Mouse (Mus musculus) bone marrow, adult 2 months (tissue): ENCODE data around the gene Swap70.

Source experiments
- CTCF ChIP-seq: fragments of 200-500 bp; IDR thresholded peaks from 2 replicates; pipeline ENCODE4 v1.5.1; 2011; ENCODE audit warnings: low read length, control low read depth; ENCODE audit not compliant: control insufficient read depth, insufficient read depth
- POLR2A ChIP-seq: fragments of 200-500 bp; IDR thresholded peaks from 2 replicates; pipeline ENCODE4 v1.6.1; 2011; ENCODE audit warnings: low read depth, mild to moderate bottlenecking, control low read depth, low read length, borderline replicate concordance; ENCODE audit not compliant: control insufficient read depth

DNA sequence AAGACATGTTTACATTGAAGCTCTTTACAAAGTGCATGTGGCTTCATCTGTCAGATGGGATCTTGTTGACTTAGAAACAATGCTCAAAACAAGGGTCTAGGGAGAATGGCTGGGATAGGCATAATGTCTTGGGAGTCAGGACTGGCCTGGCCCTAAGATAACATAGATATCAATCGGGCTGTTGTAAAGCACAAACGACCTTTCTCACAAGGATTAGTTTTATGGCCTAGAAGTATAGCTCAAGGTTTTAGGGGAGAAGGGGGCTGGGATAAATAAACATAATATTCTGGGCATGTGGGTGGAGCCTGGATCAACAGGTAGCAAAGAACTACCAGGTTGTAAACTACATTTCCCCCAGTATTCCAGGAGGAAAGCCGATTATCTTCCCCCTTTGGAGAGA, 10.5 kb upstream of the Swap70 start:
- no peak for TF ChIP-seq POLR2A
- no peak for TF ChIP-seq CTCF
